Mouse (Mus musculus): ENCODE data around the gene St3gal5. TPM values are rescaled to one million over a fixed set of nuclear protein-coding genes. Genes with fewer than 3 reads are reported as not detected.
A peak's percentile ranks its signal among the peaks of the same experiment; 100 is the strongest.
"Not testable (repeated sequence)": the region's sequence is repeated elsewhere in the genome, so short reads cannot be mapped to it uniquely, and the experiment has no call there.

St3gal5 gene
- polyA plus RNA-seq (2017; shearing (Covaris generic)) = 1 to 10 TPM in 1 of 2 experiments, under 1 TPM in 1; 0.66 to 1.1 TPM

- peak; percentile 88 for ATAC-seq
Measured at GRCm38 (mm10) chr6:72097181-72097995, at the start of gene St3gal5. TSS of gene St3gal5 (plus strand) at chr6:72097592.

DNA sequence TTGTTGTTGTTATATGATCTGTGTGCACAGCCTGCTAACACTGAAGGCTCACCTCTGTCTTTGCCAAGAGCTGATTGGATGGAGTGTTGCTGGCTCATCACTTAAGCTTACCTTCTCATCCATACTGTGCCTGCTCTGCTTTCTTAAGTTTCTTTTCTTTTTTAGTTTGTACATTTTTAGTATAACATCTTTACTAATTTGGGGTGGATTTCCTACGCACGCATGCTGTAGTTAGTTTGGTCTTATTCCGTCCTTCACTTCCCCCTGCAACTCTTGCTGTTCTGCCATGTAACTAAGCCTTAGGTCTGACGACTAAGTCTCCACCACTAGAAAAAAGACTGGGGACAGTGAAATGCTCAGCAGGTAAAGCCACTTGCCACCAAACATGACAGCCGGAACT, 48.7 kb upstream of the St3gal5 start:
- no peak for ATAC-seq

DNA sequence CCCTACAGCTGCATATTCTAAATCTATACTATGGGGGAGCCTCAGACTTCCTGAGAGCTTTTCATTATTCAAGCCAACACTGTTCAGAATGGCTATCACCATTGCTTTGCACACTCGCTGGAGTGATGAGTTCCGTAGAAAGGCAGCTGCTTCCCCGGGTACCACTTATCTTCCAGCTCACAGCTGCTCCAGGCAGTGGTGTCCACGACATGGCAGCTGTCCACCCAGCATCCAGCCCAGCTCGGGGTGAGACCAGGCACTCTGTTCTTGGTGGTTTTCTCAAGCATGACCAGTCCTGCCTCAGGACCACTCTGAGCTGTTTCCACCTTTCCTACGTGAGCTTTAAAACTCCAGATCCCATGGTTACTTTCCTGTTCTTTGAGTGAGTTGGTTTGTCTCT, 47.5 kb upstream of the St3gal5 start:
- no peak for ATAC-seq

GRCm38 (mm10) chr6:72050827-72051226, 46.6 kb upstream of the St3gal5 start:
- no peak for ATAC-seq

GRCm38 (mm10) chr6:72051247-72051646, 46.1 kb upstream of the St3gal5 start:
- no peak for ATAC-seq

- ATAC-seq = no peak
Measured at GRCm38 (mm10) chr6:72051757-72052156, 45.6 kb upstream of the St3gal5 start.

DNA sequence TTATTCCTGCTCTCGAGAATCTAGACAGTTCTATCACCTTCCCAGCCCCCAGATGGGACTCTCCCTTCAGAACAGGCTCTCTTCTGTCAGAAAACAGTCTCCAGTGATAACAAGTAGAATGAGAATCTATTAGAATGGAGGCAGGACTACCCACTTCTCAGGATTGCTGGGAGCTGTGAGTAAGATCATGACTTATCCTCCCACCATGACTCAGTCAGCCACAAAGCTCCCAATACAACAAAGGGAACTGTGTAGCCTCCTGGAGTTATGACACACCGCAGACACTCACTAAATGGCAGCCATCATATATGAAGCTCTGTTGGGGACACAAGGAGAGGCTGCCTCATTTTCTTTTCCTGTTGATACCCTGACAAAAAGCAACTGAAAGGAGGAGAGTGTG, 40.8 kb upstream of the St3gal5 start:
- ATAC-seq = no peak

DNA sequence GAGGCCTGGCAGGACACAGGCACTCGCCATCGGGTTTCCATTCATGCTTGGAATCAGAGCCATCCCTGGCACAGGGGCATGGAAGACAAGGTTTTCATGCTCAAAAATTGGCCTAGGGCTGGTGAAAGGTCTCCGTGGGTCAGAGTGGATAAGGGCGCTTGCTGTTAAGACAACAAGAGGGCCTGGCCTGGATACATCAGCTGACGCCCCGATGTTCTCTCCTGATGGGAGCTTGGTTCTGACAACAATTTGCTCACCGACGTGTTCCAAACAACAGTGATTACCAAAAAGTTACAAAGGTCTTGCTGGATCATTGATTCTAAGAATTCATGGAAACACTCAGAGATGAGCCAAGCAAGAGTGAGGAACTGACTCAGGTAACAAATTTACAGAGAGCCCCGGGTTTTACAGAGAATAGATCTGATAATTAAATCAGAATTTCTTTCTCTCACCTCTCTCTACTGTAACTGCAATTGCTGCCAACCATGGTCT, 38.9 kb upstream of the St3gal5 start:
- no peak for ATAC-seq

GRCm38 (mm10) chr6:72060677-72061076, 36.7 kb upstream of the St3gal5 start:
- ATAC-seq = not testable (repeated sequence)

DNA sequence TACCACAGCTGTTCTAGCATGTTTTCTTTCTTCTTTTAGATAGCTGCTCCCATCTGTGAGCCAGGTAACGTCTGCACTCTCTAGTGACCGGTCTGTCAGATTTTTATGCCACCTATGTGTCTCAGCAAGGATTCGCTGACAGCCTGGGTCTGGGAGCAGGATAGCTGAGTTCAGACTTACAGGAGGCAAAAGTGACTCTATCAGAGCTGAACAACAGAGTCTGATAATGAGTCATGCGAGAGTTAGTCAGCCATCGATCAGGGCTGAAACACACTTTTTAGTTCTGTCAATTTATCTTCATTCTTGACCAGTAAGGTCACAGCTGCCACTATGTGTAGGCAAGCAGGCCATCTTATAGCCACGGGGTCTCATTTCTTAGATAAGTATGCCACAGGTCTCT, 33.7 kb upstream of the St3gal5 start:
- ATAC-seq = no peak

DNA sequence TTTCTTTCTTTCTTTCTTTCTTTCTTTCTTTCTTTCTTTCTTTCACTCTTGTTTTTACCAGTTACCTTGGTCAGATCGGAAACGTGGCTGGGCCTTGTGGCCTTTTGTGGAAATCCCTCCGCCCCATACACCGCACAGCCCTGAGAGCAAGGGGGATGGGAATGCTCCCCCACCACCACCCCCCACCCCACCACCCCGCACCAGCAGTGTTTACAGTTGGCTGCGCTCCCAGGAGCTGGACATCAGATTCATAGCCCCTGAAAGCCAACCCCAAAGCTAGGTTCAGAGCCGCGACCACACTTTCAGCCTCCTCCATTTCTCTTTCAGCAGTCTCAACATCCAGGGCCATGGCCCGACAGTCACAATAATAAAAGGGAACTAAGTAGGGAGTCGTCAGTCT, 31.4 kb upstream of the St3gal5 start:
- no peak for ATAC-seq

- no peak for ATAC-seq
Measured at GRCm38 (mm10) chr6:72068436-72068835, 29.0 kb upstream of the St3gal5 start.

- ATAC-seq = no peak
Measured at GRCm38 (mm10) chr6:72071281-72071870, 26.0 kb upstream of the St3gal5 start.

DNA sequence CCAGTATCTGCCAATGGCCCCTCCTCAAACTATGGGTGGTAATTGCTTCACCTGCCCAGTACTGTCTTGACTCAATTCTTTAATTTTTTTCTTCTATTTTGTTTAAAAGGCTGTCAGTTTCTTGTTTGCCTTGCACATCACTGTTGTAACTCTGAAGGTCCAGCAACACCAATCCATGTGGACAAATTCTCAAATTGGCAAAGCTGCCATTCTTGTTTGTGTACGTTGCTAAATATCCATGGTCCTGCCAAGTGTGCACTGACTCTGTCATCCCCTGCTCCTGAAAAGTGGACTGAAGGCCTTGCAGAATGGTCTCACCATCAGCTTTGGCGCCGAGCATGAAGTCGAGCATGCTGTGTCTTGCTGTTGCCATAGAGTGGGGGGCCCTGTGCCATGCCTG, 23.6 kb upstream of the St3gal5 start:
- no peak for ATAC-seq

- ATAC-seq = no peak
Measured at GRCm38 (mm10) chr6:72076512-72076911, 20.9 kb upstream of the St3gal5 start.

GRCm38 (mm10) chr6:72078178-72078577, 19.2 kb upstream of the St3gal5 start:
- no peak for ATAC-seq

GRCm38 (mm10) chr6:72081318-72082024, 15.9 kb upstream of the St3gal5 start:
- ATAC-seq = no peak

- ATAC-seq = no peak
Measured at GRCm38 (mm10) chr6:72087402-72087801, 10.0 kb upstream of the St3gal5 start.

DNA sequence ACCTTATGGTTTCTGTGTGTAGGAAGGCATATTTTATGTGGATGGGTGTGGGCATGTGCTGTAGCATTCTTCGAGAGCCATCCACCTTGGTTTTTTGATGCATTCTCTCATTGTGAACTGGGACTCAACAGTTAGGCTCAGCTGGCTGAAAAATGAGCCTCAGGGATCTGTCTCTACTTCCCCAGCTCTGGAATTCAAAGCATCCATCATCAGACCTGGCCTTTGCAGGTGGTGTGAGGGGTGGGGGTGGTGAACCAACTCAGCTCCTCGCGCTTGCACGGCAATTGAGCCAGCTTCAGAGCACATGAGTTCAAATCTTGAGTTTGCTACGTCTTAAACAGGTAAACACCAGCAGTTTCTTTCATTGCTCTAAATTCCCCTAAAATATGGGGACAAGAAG, 7.5 kb upstream of the St3gal5 start:
- no peak for ATAC-seq

- no peak for ATAC-seq
Measured at GRCm38 (mm10) chr6:72091007-72091406, 6.4 kb upstream of the St3gal5 start.

DNA sequence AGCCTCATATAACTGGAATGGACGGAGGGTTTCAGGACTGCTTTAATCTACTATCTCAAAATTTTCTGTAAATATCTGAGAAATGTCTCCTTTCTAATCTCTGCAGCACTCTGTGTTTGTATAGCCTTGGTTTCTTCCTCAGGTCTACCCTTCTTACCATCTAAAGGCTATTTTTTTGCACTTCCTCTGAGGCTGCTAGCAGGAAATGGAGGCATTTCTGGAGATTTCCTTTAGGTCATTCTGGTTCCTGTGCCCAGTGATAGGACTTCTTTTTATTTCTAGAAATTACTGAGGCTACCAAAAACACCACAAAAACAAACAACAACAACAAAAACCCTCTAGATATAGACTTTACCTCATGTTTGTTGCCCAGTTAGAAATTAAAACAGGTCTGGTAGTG, 4.3 kb upstream of the St3gal5 start:
- ATAC-seq = no peak

GRCm38 (mm10) chr6:72096217-72096616, 1.2 kb upstream of the St3gal5 start:
- ATAC-seq = no peak

GRCm38 (mm10) chr6:72096669-72097068, 723 bp upstream of the St3gal5 start:
- ATAC-seq = no peak

Measured in CD4-positive, CD25-positive, alpha-beta regulatory T cell, adult 4 months (primary cell).